Mouse (Mus musculus) kidney, adult 2 months (tissue): ENCODE results near the gene Col9a3.

Experiments
- CTCF ChIP-seq: fragments of 200-500 bp; conservative IDR thresholded peaks from 2 replicates; pipeline ENCODE4 v1.5.1; 2011; ENCODE audit warnings: low read depth, mild to moderate bottlenecking, control low read depth, low read length, moderate library complexity, mixed read lengths; ENCODE audit not compliant: insufficient read depth, insufficient read length
- POLR2A ChIP-seq: fragments of 200-500 bp; IDR thresholded peaks from one replicate; pipeline ENCODE4 v1.6.1; 2011; ENCODE audit warnings: low read depth, low read length, control low read depth

DNA sequence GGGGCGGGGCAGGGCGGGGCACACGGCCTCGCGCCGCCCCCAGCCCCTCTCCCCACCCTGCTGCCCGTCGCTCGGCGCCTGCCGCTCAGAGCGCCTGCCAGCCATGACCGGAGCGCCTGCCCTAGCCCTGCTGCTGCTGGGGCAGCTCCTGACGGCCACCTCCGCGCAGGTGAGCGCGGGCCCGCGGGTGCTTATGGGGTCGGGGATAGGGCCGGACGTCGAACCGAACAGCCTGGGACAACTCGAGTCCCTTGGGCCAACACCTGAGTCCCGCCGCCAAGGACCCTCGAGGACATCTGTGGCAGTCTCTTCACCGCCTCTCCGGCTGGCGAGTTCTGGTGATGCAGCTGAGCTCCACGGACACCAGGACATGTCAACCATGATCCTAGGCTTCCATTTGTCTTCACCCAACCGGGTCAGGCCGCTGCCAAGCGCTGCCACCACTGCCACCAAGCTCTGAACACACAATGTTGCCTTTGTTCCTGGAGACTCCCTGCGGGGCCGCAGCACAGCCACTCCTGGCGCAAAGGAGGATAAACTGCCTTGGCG, 641 bp downstream of the Col9a3 start:
- TF ChIP-seq CTCF (no peak), POLR2A (no peak)
